Mouse (Mus musculus) kidney, adult 8-10 months (tissue): ENCODE results near the gene Donson.

Experiments used
- DNase-seq, 2 experiments: peaks; one replicate each; pipeline ENCODE4 v3.0.0; 2022

The Donson gene

DNA sequence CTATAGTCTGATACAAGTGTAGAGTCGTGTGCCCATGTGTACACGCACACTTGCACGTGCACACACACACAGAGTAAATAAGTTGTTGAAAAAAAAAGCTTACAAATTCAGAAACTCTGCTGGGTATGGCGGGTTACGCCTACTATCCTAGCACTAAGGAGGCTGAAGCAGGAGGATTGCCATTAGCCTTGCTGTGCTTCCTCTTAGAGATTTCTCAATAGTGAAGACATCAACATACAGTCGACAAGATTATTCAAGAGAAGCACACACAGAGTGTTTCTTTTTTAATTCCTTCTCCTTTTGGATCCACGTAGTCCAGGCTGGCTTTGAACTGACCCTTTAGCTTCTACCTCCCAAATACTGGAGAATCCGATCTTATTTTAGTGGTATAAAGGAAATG is 48.4 kb downstream of the Donson start:
- no peak for DNase-seq

DNA sequence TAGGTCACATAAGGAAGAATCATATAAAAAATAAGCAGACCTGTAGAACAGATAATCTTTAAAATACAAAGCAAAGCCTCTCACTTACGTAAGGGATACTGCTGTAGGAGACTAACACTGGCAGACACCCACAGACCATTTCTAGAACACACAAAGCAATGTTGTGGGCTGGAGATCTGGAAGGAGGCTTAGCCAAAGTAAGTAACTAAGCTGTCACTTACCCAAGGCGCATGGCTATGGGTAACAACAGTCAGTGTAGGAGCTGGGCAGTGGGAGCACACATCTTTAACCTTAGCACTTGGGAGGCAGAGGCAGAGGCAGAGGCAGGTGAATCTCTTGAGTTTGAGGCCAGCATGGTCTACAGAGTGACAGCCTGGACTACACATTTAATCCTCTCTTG is 48.9 kb downstream of the Donson start:
- DNase-seq = no peak

DNA sequence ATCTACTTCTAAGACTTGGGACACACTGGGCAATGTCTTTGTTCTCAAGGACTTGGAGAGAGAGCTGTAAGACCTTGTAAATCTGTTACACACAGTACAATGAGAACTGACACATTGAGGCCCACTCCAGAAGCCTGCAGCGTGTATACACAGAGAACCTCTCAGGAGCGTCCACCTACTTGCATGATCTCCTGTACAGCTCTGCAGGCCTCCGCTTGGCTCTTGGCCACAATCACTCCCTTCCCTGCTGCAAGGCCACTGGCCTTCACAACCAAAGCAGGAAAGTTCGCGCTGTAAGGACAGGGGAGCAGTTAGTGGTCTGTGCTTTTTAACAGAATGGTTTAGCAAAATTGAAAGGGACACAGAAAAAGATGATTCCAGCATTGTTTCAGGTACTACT is 49.4 kb downstream of the Donson start:
- DNase-seq = no peak

DNA sequence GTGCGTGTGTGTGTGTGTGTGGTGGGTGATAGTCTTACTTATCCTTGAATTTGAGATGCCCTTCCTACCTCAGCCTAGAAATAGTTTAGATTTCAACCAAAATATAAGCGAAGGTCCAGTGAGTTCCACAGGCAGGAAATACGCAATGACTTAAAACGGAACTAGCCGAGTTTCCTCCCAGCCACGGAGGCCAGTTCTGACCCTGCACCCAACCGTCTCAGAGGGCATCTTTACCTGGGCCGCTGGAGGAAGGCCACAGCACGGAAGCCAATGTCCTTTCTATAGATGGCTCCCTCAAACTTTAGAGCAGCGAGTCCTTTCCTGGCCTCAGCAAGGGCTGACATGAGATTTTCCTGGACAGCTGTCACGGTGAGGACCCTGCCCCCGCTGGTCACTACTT is 54.9 kb downstream of the Donson start:
- no peak for DNase-seq

- no peak for DNase-seq
Observed at GRCm38 (mm10) chr16:91632940-91633339, 55.6 kb downstream of the Donson start.

DNA sequence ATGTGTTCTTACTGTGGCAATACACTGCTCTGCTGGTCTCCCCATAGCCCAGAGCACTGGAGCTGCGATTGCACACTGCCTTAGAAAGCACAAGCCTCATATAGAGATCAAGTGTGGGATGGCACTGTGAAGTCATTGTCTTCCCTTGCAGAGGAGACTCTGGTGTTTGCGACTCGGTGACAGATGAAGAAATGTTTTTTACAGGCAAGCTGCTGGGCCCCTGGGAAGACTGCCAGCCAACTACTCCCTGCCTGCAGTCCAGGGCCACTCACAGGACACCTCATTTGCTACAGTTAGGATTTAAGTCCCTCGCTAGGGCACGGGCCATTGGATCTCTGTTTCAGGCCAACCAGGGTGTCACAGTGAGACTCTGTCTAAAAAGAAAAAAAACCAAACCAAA is 56.1 kb downstream of the Donson start:
- no peak for DNase-seq

GRCm38 (mm10) chr16:91630584-91630983 is 58.0 kb downstream of the Donson start:
- DNase-seq = no peak

- DNase-seq = no peak
Observed at GRCm38 (mm10) chr16:91629749-91630148, 58.8 kb downstream of the Donson start.

GRCm38 (mm10) chr16:91628673-91629072 is 59.9 kb downstream of the Donson start:
- DNase-seq = no peak

DNA sequence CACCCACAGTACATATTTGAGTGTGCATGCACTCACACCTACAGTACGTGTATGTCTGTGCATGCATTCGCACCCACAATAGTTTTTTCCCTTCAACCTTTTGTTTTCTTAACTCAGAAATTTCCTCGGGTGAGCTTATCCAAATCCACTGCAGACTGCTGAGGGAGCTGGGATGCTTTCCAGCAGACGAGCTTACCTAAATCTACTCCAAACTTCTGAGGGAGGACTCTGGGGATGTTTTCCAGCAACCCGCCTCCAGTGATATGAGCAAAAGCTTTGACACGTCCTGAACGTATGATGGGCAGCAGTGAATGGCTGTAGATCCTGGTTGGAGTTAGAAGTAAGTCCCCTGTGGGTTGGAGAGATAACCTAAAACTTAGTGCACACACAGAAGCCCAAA is 60.7 kb downstream of the Donson start:
- DNase-seq = no peak
